Mouse (Mus musculus) left cerebral cortex, postnatal 14 days (tissue): ENCODE results near the gene Cd8a. TPM values are rescaled to one million over a fixed set of nuclear protein-coding genes. Genes with fewer than 3 reads are reported as not detected.
"Not testable (repeated sequence)": the region's sequence is repeated elsewhere in the genome, so short reads cannot be mapped to it uniquely, and the experiment has no call there.

Experiments used
- DNase-seq, 2 experiments: peaks; one replicate each; pipeline ENCODE4 v3.0.0; 2021 to 2022; ENCODE audit warnings: low spot score in 2 of 2, mixed read lengths in 1 of 2
- intact Hi-C: fragments of 180-260 bp; cut with DNase I; formaldehyde crosslinking; loops from one replicate; pipeline ENCODE4 v1.15.1; 2025
- long read RNA-seq, 2 experiments: library from polyadenylated mRNA; stranded (forward); transcript quantifications; one replicate each; pipeline ENCODE4 v2.0.0; 2021
- total RNA-seq, 2 experiments: library from RNA; stranded (reverse); gene quantifications; 2 replicates each; pipeline ENCODE4 v1.2.3; 2021

The Cd8a gene
- total RNA-seq: not detected
- long read RNA-seq, experiment 1: 0 reads
- long read RNA-seq, experiment 2: 0 reads

DNA sequence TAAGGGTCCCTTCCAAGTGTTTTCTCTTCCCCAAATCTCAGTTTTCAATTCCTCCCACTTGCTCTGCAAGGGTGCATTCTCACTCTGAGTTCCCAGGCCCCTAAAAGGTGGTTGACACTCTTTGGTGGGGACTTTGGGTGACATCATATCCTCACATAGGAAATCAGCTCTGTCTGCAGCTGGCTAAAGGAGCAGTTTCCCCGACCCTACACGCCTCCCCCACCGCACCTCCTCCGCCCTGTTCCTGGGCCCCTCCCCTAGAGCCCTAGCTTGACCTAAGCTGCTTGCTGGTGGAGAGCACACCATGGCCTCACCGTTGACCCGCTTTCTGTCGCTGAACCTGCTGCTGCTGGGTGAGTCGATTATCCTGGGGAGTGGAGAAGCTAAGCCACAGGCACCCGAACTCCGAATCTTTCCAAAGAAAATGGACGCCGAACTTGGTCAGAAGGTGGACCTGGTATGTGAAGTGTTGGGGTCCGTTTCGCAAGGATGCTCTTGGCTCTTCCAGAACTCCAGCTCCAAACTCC is at the start of gene Cd8a:
TSS of gene Cd8a (plus strand) at position 179 of the 527 bp plus-strand sequence.
- no peak for DNase-seq
- intact Hi-C loops: no loop called here

DNA sequence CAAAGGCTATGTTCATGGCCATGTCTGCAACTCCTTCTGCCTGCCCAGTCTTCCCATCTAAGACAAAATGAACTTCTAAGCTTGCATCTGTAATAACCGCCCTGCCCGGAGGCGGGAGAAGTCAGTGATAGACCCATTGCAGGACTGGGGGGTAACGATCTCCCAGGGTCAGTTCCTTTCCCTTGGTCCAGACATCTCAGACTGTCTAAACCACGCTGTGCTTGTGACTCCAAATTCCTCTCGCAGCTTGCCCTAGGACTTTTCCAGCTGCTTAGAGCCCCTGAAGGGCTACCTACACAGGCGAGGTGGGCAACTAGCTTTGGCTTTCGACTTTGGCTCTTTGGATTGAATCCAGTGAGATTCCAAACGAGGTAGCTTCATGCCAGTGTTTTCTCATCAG is 48.4 kb upstream of the Cd8a start:
- no peak for DNase-seq
- intact Hi-C loops: no loop called here

DNA sequence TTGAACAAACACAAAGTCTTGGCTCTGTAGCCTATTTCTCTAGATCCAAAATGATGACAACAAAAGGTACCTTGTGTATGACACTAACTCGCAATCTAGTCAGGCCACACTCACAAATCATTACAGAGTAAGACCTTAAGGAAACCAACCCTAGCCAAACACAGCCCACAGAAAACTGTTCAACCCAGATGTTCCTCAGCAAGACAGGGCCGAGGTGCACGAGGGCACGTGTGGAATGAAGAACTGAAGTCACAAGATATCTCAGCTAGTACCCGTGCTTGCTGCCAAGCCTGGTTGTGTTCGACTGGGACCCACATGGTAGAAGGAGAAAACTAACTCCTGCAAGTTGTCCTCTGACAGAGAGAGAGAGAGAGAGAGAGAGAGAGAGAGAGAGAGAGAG is 43.3 kb upstream of the Cd8a start:
- no peak for DNase-seq
- intact Hi-C loops: no loop called here

DNA sequence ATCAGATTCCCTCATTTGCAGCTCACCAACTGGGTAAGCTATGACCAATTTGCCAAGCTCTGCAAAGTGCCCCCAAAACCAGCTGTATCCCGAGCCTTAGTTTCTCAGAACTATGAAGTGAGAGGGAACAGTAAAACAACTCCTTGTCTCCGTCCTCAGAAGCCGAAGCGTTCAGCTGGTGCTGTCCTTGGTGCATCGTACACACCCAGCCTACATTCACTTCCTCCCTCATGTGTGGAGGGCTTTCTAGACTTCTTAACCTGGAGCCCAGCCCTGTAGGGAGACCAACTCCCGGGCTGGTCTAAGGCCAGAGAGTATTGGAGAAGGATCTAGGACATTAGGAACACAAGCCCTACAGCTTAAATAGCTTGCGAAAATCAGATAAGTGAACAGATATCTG is 42.7 kb upstream of the Cd8a start:
- DNase-seq: no peak
- intact Hi-C loops: no loop called here

DNA sequence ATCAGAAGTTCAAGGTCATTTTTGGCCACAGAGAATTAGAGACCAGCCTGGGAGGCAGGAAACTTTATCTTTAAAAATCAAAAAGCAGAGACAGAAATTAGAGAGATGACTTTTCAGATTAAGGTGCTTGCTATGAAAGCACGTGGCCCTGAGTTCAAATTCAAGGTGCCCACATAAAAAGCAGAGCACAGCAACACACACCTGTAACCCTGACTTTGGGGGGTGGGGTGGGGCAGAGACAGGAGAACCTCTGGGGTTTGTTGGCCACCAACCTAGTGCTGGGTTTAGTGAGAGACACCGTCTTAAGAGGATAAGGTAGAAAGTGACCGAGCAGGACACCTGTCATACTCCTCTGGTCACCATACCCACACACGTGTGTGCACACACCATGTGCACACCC is 41.7 kb upstream of the Cd8a start:
- intact Hi-C loops, DNase-seq: not testable (repeated sequence)

DNA sequence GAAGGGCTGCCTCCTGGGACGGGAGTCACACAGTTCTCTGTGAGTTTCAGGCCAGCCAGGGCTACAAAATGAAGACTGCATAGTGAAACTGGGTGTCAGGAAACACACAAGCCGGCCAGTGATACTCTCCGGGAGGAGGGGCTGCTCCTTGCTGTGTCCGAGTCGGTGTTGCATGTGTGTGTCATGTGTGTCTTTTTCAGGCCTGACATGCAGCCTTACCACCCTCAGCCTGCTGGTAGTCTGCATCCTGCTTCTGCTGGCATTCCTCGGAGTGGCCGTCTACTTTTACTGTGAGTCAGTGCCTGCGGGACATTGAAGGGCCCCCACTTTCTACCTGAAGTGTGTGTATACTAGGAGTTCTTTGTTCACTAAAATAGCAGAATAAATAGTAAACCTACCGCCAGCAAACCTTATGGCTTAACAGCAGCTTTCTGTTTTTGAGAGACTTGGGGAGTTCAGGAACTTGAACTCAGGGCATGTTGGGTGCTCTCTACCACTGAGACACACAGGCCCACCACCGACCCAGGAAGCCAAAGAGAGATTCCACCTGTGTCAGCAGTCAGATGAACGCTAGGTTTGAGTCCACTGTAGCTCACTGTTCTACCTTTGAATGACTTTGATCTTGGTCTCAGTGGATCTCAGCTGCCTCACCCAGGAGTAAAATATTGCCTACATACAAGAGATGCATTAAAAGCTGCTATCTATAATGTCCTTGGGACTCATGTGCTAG is 40.8 kb upstream of the Cd8a start:
- DNase-seq: no peak
- intact Hi-C loops: no loop called here

DNA sequence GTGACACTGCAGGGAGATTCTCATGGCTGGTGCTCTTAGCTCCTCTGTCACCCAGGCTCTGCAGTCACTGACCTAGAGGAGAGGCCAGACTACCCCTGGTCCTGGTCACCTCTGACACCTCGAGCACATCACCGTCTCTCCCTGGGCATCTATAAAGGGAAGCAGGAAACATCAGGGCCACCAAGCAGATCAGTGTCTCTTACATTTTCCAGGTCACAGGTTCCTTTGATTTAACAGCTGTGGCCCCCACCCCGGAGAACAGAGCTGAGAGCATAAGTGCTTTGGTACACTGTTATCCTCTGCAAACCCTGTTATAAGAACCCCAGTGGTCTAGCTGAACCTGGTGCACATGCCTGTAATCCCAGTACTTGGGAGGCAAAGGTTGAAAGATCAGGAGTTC is 40.2 kb upstream of the Cd8a start:
- no peak for DNase-seq
- intact Hi-C loops: no loop called here

DNA sequence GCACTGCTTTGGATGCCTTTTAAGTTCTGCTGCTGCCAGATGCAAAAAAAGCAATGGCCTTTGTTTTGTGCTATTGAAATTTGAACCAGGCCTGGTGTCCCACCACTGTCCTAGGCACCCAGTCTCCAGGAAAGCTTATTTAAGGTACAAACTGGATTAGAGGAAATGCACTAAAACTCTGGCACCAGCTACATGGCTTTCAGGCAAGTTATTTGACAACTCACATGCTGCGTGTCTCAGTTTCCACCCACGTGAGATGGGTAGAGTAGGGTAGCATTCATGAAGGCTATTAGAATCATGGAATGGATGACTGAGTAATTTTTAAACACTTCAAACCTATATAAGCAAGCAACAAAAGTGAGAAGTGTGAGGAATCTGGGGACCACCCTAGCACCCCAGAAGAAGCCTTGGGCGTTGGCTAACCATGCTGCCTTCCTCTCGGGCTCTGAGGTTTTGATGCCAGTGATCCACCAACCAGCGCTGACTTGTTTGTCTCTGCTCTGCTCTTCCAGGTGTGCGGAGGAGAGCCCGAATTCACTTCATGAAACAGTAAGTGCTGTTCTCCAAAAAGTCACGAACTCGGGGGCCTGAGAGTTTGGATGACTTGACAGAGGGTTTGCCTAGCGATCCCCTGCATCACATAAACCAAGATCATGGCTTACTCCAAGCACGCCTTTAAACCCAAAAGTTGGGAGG is 39.5 kb upstream of the Cd8a start:
- no peak for DNase-seq
- intact Hi-C loops: no loop called here

DNA sequence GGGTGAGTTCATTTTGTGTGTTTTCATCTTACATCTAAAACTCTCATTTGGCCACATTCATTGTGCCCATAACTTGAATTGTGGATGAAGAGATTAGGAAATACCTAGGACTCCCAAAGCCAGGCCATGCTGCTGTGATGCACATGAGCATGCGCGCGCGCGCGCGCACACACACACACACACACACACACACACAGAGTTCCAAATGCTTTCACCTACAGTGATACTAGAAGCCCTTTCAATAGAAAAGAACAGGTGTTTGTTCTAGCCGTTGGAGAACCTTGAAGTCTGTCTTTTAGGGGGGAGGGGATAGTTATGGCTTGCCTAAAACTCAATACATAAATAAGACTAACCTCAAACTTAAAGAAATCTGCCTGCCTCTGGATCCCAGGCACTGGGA is 35.6 kb upstream of the Cd8a start:
- intact Hi-C loops: no loop called here
- DNase-seq: no peak

DNA sequence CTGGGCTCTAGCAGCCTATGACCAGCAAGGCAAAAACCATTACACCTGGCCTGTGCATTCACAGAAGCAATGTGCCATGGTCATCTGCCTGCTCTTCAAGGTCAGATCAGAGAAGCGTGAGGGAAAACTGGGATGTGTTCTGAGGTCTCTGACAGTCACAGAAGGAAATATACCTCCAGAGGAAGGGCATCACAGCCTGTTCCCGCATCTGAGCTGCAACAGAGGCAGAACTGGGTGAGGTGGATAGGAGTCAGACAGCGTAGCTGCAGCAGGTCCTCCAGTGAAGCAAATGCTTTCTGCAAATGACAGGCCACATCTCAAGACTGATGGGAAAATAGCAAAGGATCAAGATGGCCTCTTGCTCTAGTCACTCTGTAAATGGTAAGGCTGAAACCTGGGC is 34.3 kb upstream of the Cd8a start:
- DNase-seq: no peak
- intact Hi-C loops: no loop called here

DNA sequence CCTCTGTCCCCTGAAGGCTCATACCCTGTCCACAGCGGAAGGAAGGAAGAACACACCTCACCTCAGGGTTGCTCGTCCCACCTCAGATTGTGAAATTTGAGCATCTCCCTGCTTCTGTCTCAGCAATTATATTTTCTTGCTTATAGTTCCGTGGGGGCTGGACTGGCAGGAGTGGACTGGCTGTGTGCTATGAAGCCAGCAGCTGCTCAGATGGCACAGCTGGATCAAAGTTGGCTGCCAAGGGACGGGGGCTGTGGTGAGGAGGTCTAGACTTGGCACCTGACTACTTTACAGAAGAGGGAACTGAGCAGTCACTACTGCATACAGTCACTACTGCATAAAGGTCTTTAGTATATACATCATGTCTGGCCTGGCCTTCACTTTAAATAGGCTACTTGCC is 33.9 kb upstream of the Cd8a start:
- intact Hi-C loops: no loop called here
- DNase-seq: no peak

DNA sequence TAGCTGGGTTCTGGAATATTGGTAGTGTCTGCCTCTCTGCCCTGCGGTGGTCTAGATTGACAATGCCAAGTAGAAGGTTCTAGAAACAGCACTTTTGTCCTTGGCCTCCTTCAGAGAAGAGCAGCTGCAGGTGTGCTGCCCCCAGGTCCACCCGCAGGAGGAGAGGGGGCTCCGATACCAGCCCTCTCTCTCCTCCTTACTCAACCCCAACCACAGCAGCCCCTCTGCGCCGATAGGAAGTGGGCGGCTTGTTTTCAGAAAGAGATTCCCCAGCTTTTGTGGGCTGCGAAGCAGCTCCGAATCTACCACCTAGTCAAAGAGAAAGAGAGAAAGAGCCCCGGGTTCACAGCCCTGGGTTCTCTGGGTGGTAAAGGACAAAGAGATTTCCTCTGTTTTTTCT is 32.0 kb upstream of the Cd8a start:
- intact Hi-C loops: no loop called here
- DNase-seq: no peak

DNA sequence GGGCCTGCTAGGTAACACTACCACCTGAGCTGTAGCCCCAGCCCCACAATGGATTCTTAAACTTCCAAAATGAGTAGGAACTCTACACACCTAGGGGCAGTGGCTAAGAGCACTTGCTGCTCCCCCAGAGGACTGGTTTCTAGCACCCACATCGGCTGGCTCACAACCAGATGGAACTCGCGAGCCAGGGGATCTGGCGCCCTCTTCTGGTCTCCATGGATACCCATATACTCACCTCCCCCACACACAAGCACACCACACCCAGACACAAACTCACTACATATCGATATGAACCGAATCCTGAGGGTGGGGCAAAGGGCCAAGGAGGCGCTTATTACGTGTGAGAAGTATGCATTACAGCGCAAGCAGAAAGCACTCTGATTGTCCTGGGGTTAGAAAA is 25.2 kb upstream of the Cd8a start:
- no peak for DNase-seq
- intact Hi-C loops: no loop called here

DNA sequence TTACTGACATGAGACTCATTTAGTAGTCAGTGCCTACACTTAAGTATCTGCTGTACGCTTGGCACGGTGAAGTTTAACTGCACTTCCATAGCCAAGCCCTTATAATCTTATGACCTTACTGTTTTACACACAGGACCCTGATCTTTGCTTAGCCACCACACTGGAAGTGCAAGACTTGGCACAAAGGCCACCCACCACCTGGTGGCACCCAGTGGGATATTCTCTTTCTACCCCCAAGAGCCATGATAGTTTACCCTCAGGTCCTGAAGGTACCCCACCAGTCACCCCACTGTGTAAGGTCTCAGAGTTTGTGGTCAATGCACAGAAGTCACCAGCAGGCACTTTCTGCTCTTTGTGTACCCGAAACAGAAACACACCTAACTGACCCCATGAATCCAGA is 22.0 kb upstream of the Cd8a start:
- intact Hi-C loops: no loop called here
- no peak for DNase-seq

DNA sequence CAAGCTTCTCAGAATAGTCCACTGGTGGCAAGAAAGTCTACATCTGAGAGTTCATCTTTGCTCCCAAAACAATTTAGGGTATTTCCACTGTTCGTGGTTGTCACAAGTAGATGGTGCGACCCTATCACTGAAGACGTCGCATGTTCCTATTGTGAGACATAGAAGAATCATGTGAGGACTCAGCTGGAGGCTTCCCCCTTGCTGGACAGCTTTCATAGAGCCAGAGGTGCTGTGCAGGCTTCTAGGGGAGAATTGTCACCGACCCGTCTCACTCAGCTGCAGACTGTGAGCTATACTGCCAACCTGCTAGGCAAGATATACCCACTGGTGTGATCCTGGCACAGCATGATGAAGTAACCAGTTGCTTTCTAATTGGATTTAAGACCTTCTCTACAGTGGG is 21.0 kb upstream of the Cd8a start:
- no peak for DNase-seq
- intact Hi-C loops: no loop called here

DNA sequence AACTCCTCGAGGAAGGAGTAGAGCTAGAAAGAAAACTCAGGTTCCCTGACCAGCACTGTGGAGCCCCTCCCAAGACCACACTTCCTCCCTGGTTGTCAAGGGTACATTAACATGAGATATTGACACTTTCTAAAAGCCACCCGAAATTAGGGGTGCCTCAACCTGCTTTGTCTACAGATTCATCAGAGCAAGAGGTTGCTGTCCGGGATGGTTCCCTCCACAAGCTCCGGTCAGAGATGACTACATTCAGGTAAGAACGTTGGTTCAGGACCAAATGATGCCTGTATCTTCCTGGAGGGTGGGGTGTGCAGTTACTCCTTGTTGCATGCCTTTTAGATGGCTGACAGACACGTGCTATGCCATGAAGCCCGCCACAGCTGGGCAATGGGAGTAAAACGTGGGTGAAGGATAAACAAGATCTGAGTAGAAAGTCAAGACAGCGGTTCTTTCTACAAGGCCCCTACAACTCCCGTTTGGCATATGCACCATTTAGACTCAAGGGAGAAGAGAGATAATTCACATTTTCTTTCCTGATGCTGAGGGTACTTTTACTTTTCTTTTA is 20.3 kb upstream of the Cd8a start:
- DNase-seq: no peak
- intact Hi-C loops: no loop called here

DNA sequence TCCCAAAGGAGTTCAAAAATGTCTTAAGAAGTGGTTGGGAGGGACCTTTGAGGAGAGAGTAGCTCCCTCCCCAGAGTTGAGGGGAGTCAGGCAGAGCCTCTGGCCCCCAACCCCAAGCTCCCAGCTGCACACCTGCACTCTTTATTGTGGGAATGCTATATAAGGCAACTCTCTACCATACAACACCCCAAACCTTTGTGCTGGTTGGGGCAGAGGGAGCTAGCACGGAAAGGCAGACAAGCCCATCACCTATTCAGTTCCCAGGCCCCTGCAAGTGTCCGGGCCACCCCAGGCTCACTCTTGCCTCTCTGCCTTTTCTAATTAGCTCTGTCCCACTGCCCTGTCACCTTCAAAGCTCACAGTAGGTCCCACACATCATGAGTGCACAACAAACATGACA is 19.5 kb upstream of the Cd8a start:
- no peak for DNase-seq
- intact Hi-C loops: no loop called here

DNA sequence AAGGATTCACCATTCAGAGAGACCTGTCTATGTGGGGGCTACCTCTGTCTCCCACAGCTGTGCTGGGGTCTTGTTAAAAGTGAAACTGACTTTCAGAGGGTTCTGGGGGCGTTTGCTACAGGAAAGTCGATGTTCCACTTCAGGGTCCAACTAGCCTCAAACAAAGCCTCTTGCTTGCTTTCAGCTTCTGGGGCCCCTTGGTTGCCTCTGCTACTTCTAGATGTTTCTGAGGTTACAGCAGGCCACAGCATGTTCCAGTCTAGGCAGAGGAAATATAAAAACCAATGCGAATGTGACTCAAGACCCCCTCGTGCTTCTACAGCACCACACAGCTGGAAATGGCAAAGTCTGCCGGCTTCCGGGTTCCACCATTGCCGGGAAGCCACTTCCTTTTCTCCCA is 15.7 kb upstream of the Cd8a start:
- intact Hi-C loops: no loop called here
- no peak for DNase-seq

DNA sequence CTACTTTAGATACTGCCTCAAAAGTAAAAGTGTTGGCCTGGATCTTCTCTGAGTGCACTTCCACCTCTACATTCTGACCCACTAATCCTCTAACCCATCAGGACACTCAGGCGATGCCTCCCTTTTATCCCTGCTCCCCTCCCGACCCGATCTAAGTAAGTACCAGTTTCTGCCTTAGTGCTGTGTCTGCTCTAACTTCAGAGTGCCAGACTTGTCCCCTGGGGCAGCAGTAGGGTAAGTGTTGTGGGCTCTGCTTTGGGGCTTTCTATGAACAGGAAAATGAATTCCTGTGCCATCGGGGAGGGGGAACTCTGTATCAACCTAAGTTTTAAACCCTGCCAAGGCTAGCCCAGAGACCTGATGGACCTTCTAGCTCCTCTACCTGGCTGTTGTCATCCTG is 13.0 kb upstream of the Cd8a start:
- intact Hi-C loops: no loop called here
- DNase-seq: no peak

DNA sequence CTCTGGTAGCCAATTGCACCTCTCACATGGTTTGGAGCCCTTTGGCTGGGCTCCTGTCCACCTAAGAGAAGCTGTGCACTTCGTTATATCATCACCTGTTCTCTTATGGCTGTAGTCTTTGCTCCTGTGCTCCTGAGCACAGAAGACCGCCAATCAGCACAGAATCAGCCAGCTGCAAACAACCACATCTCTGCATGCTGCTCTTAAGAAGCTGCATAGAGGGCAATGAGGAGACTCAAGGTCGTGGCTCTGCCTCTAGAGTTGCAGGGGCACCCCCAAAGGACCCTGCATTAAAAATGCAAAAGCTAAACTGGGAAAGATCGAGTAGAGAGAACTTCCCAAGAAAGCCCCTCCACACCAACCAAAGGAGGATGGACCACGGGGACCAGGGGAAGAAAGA is 12.5 kb upstream of the Cd8a start:
- intact Hi-C loops: no loop called here
- DNase-seq: no peak

DNA sequence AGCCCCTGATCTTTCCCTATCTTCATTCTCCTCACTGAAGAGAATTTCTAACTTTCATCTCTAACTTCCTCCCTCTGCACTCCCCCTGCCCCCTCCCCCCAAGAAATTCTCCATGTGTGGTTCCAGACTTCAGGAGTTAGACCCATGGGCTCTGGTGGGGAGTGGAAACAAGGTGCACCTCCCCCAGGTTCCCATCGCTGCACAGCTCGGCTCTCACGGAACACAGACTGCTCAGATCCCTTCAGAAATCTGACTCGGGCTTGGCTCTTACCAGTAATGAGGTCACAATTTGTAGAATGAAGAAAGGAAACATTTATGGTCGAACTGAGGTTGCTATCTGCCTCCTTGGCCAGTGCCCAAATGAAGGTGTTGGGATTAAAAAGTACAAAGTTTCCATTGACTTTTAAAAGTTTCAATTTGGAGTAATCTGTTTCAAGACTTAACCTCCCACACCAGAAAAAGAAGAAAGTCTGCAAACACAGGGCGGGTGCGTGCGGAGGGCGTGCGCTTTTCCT is 12.0 kb upstream of the Cd8a start:
- intact Hi-C loops: no loop called here
- DNase-seq: no peak
